Mouse (Mus musculus) heart, postnatal 0 days (tissue): ENCODE data around the gene Cadps.

Experiments
- CTCF ChIP-seq: IDR thresholded peaks from 2 replicates; pipeline ENCODE4 v1.5.1; 2016; ENCODE audit warnings: antibody characterized with exemption, control low read depth, low read depth
- EP300 ChIP-seq: IDR thresholded peaks from 2 replicates; pipeline ENCODE4 v1.6.1; 2016; ENCODE audit warnings: antibody characterized with exemption, low read depth

DNA sequence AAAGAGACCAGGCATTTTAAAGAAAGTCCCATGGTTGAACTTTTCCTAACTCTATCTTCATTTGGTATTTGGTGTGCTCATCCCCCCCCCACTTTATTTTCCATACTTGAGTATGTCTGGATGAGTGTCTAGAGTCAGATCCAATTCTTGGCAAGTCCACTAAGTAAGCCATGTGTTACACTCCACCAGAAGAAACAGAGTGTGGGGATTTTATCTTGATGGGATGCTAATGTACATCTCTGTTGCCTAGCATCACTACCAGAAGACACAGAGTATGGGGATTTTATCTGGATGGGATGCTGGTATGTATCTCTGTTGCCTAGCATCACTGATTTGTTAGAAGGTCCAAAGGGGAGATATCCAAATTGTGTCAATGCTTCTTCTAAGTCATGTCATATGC is 24.0 kb downstream of the Cadps start:
- no peak for TF ChIP-seq CTCF
- TF ChIP-seq EP300 = no peak
